Mouse (Mus musculus) layer of hippocampus, adult 9-11 months (tissue): Measurements from ENCODE around the gene Zc3hav1l.

ENCODE experiments used
- DNase-seq: peaks from one replicate; pipeline ENCODE4 v3.0.0; 2022

Zc3hav1l gene

GRCm38 (mm10) chr6:38298761-38299401 lies at the start of gene Zc3hav1l:
TSS of gene Zc3hav1l (minus strand) at chr6:38299259.
- peak; percentile 60 for DNase-seq

GRCm38 (mm10) chr6:38347875-38348274 lies 48.8 kb upstream of the Zc3hav1l start:
- no peak for DNase-seq

- DNase-seq: no peak
Measured at GRCm38 (mm10) chr6:38345796-38346195, 46.7 kb upstream of the Zc3hav1l start.

GRCm38 (mm10) chr6:38344006-38344670 lies 45.1 kb upstream of the Zc3hav1l start:
- no peak for DNase-seq

- DNase-seq: no peak
Measured at GRCm38 (mm10) chr6:38343581-38343980, 44.5 kb upstream of the Zc3hav1l start.

- no peak for DNase-seq
Measured at GRCm38 (mm10) chr6:38342666-38342992, 43.6 kb upstream of the Zc3hav1l start.

GRCm38 (mm10) chr6:38341751-38342665 lies 42.9 kb upstream of the Zc3hav1l start:
- no peak for DNase-seq

GRCm38 (mm10) chr6:38339078-38339477 lies 40.0 kb upstream of the Zc3hav1l start:
- DNase-seq: no peak

GRCm38 (mm10) chr6:38337951-38338350 lies 38.9 kb upstream of the Zc3hav1l start:
- DNase-seq: no peak

GRCm38 (mm10) chr6:38337166-38337705 lies 38.2 kb upstream of the Zc3hav1l start:
- DNase-seq: no peak

GRCm38 (mm10) chr6:38335264-38335663 lies 36.2 kb upstream of the Zc3hav1l start:
- DNase-seq: no peak

GRCm38 (mm10) chr6:38326596-38326995 lies 27.5 kb upstream of the Zc3hav1l start:
- peak; percentile 8 for DNase-seq

GRCm38 (mm10) chr6:38320621-38321020 lies 21.6 kb upstream of the Zc3hav1l start:
- no peak for DNase-seq

- no peak for DNase-seq
Measured at GRCm38 (mm10) chr6:38316050-38316449, 17.0 kb upstream of the Zc3hav1l start.

GRCm38 (mm10) chr6:38309741-38310140 lies 10.7 kb upstream of the Zc3hav1l start:
- no peak for DNase-seq

- no peak for DNase-seq
Measured at GRCm38 (mm10) chr6:38304981-38305380, 5.9 kb upstream of the Zc3hav1l start.

GRCm38 (mm10) chr6:38298246-38298635 lies 818 bp downstream of the Zc3hav1l start:
- no peak for DNase-seq

- no peak for DNase-seq
Measured at GRCm38 (mm10) chr6:38297580-38298245, 1.3 kb downstream of the Zc3hav1l start.

- DNase-seq: no peak
Measured at GRCm38 (mm10) chr6:38293708-38294107, 5.4 kb downstream of the Zc3hav1l start.

GRCm38 (mm10) chr6:38292871-38293646 lies 6.0 kb downstream of the Zc3hav1l start:
- no peak for DNase-seq

GRCm38 (mm10) chr6:38284422-38284821 lies 14.6 kb downstream of the Zc3hav1l start:
- DNase-seq: no peak

GRCm38 (mm10) chr6:38264466-38264865 lies 34.6 kb downstream of the Zc3hav1l start:
- no peak for DNase-seq
